Mouse (Mus musculus) T-cell, adult 2 months (primary cell): ENCODE measurements around the gene Dapp1.
A peak's percentile ranks its signal among the peaks of the same experiment; 100 is the strongest.
"Not testable (repeated sequence)": the region's sequence is repeated elsewhere in the genome, so short reads cannot be mapped to it uniquely, and the experiment has no call there.

Experiments
- DNase-seq: peaks from one replicate; pipeline ENCODE4 v3.0.0; 2022; ENCODE audit warnings: low spot score

The Dapp1 gene

DNA sequence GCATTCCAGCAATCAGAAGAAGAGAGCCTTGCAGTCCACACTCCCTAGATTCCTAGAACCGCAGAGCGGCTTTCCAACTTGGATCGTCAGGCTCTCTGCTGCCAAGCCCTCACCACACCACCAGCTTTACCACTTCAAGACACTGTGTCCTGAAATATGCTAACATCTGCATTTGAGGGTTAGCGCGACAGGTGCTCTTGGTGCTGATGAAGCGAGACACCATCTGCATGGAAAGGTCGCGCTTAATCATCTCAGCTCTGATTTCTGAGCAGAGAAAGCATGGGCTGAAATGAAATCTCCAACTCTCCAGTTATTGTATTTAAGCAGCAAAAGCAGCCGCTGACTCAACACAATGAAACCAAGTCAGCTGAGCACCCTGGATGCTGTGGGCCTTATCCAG lies 8.1 kb upstream of the Dapp1 start:
- no peak for DNase-seq

DNA sequence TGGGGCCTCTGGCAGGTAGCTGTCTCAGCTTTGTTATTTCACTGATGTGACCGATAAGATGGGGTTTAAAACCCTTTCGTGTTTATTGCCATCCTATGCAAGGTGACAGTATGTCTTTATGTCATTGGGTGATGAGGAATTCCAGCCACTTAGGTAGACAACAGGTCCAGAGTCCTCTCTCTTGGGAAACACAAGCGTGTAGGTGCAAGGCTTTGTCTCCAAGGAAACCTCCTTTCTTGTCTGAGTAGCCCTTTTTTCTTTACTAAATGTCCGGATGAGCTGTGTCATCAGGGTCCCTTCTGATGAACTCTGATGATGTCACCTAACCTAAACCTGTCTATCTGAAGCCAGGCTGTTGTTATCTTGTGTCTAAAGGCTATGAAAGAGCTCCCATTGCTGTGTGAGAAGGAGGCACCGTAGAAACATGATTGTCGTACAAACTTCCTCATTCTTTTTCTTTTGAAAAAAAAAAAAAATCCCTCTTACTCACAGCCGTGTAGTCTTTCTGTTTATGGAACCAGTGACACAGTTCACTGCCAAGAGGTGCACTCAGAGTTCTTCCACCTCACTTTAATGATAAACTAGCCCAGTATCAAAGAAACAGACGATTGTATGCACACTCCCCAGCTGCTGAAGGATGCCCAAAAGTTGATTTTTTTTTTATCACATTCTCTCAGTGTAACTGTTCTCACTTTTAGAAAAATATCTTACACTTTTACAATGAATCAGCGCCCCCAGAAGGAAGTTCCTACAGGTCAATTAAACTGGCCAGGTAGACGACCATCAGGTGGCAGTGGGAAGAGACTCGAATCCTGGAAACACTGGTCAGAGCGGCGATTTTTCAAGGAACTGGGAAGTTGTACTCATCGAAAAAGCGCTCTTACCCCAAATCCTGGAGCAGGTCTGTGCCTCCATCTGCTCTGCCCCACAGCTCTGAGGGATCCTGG lies 637 bp downstream of the Dapp1 start:
- DNase-seq = peak; percentile 45

- DNase-seq = no peak
Observed at GRCm38 (mm10) chr3:137978233-137978632, 3.1 kb downstream of the Dapp1 start.

DNA sequence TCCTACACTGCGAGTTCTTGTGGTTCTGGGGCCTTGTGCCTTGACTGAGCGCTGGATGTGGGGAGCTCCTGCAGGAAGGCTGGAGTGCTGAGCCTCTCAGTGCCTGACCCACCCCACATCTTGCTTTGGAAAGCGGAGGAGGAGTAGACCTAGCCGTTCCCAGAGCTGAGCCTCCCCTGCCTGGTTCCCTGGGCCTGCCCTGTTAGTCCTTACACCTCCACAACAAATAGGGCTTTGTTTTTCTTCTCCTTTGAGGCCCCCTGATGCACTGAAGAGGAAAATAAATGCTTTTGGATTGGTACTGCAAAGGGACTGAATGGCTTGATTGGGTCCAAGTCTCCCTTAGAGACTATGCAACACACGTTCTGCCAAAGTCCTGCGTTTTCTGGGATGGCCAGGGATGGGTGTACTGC lies 3.7 kb downstream of the Dapp1 start:
- no peak for DNase-seq

GRCm38 (mm10) chr3:137976943-137977628 lies 4.3 kb downstream of the Dapp1 start:
- no peak for DNase-seq

GRCm38 (mm10) chr3:137975856-137976423 lies 5.4 kb downstream of the Dapp1 start:
- DNase-seq = no peak

DNA sequence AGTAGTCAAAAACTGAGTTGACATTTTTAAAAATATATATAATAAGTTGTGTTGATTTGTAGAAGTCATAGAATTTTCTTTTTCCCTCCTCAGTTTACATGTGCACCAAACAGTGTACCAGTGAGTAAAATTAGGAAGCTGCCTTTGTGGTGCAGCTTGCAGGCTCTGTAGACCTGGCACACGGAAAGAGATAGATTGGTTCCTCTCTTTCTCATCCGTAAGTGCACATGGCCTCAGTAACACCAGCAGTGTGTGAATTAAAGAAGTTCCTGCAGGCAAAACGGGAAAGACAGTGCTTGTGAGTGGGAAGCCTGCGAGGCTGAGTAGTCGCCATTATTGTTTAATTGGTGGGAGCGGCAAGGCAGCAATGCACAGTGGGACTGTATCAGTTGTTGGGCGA lies 5.9 kb downstream of the Dapp1 start:
- no peak for DNase-seq

GRCm38 (mm10) chr3:137974306-137974705 lies 7.0 kb downstream of the Dapp1 start:
- no peak for DNase-seq

GRCm38 (mm10) chr3:137972989-137973388 lies 8.4 kb downstream of the Dapp1 start:
- DNase-seq = no peak

- no peak for DNase-seq
Observed at GRCm38 (mm10) chr3:137972224-137972623, 9.1 kb downstream of the Dapp1 start.

- no peak for DNase-seq
Observed at GRCm38 (mm10) chr3:137969951-137970350, 11.4 kb downstream of the Dapp1 start.

GRCm38 (mm10) chr3:137968820-137969486 lies 12.4 kb downstream of the Dapp1 start:
- peak; percentile 21 for DNase-seq

GRCm38 (mm10) chr3:137968105-137968819 lies 13.1 kb downstream of the Dapp1 start:
- no peak for DNase-seq

- not testable (repeated sequence) for DNase-seq
Observed at GRCm38 (mm10) chr3:137964014-137964413, 17.3 kb downstream of the Dapp1 start.

- DNase-seq = no peak
Observed at GRCm38 (mm10) chr3:137963508-137963907, 17.8 kb downstream of the Dapp1 start.

DNA sequence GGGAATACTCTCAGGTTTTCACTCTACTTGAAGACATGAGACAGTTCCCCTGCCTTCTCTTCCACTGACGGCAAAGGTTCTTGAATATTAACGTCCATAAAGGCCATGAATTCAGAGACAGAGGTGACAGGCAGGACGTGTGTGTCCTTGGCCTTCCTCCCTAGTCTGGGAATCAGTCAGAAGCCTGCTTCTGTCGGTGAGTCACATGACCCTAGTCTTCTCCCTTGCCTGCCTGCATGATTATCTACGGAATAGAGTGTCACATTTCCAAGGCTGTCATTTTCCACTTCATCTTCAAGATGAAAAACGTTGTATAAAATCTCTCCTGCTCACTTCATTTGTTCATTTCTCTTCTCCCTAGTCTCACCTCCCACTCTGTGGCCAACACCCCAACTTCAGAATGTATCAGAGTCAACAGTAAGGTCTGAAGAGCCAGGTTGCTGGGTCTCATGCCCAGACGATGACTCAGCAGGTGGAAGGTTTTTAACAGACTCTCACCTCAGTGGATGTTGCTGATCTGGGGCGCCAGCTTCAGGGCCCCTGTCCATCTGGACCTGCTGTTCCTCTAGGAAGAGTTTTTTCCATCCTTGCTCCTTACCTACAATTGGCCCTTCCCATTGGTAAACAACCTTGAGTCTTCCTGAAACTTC lies 19.5 kb downstream of the Dapp1 start:
- DNase-seq = no peak

DNA sequence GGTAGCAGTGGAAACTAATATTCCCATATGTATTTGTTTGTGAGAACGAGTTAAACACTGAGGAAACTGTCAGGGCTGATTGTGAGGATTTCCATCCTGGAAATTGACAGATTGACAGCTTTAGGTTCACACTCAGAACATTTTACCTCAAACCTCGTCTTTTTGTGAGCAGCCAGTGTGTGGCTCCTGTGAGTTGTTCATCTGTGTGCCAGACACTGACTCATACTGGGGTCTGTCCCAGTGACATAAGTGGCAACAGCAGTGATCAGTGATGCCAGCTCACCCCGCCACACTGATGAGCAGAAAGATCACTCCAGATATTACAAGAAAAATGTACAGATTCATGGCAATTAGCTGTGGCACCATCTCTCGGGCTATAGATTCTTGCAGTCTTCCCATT lies 21.9 kb downstream of the Dapp1 start:
- no peak for DNase-seq

GRCm38 (mm10) chr3:137958352-137958751 lies 23.0 kb downstream of the Dapp1 start:
- DNase-seq = no peak

- no peak for DNase-seq
Observed at GRCm38 (mm10) chr3:137957864-137958263, 23.5 kb downstream of the Dapp1 start.

GRCm38 (mm10) chr3:137955560-137956081 lies 25.7 kb downstream of the Dapp1 start:
- DNase-seq = peak; percentile 26
